Mouse (Mus musculus) stomach, embryonic 16.5 days (tissue): ENCODE data around the gene Grk5. TPM values are rescaled to one million over a fixed set of nuclear protein-coding genes. Genes with fewer than 3 reads are reported as not detected.

ENCODE experiments used
- ATAC-seq: fragments of 200-750 bp; cut with Nextera tagmentation; 2 replicates; pipeline ENCODE4 v1.8.0; 2017; ENCODE audit warnings: moderate number of reproducible peaks, moderate TSS enrichment; ENCODE audit not compliant: insufficient read depth, low FRiP score
- H3K27ac ChIP-seq: fragments of 300-500 bp; sonication (generic); 2 replicates; pipeline ENCODE4 v1.5.1; 2014; ENCODE audit warnings: low read length
- H3K27me3 ChIP-seq: fragments of 300-500 bp; sonication (generic); 2 replicates; pipeline ENCODE4 v1.6.1; 2014; ENCODE audit warnings: low read length, control low read depth, mixed read lengths; ENCODE audit not compliant: control insufficient read depth, insufficient read depth
- H3K36me3 ChIP-seq: fragments of 300-500 bp; sonication (generic); 2 replicates; pipeline ENCODE4 v1.6.1; 2014; ENCODE audit warnings: low read length; ENCODE audit not compliant: control insufficient read depth, insufficient read depth
- H3K4me1 ChIP-seq: fragments of 300-500 bp; sonication (generic); 2 replicates; pipeline ENCODE4 v1.6.1; 2014; ENCODE audit warnings: low read length, control low read depth, mixed read lengths; ENCODE audit not compliant: control insufficient read depth, insufficient read depth
- H3K4me2 ChIP-seq: fragments of 300-500 bp; sonication (generic); 2 replicates; pipeline ENCODE4 v1.6.1; 2014; ENCODE audit warnings: low read depth, low read length, mixed read lengths
- H3K4me3 ChIP-seq: fragments of 300-500 bp; sonication (generic); replicated peaks from 2 replicates; pipeline ENCODE4 v1.5.1; 2014; ENCODE audit warnings: mild to moderate bottlenecking, low read length
- H3K9ac ChIP-seq: fragments of 300-500 bp; sonication (generic); 2 replicates; pipeline ENCODE4 v1.6.1; 2014; ENCODE audit warnings: low read length
- H3K9me3 ChIP-seq: fragments of 300-500 bp; sonication (generic); replicated peaks from 2 replicates; pipeline ENCODE4 v1.6.1; 2016; ENCODE audit warnings: low read length, control low read depth; ENCODE audit not compliant: control insufficient read depth
- WGBS: fragments of 180-500 bp; shearing (Covaris S2); extraction: QIAGEN DNeasy Blood & Tissue Kit; methylation state at CpG from one replicate; pipeline ENCODE4 v1.1.7; 2014; 5-methylcytosine and 5-hydroxymethylcytosine counted together
- polyA plus RNA-seq: library from polyadenylated mRNA; unstranded; fragments of >200 nt; fragmentation: Nextera tagmentation; extraction: Ambion mirVana; gene quantifications from 2 replicates; pipeline ENCODE4 v1.2.1, GENCODE M21; 2015

Gene Grk5
- polyA plus RNA-seq, 1 experiment from 2014 or later: 3.4 TPM

- Histone ChIP-seq H3K27ac (no peak overlapping the region), H3K36me3 (0 out of 2 replicates have a peak, but pooled peaks cover 3% of the 10 kb centered on the region), H3K4me1 (no peaks in the 10 kb centered on the region), H3K27me3 (no peaks in the 10 kb centered on the region), H3K4me2 (no peak overlapping the region), H3K9ac (no peak overlapping the region), H3K9me3 (no peaks in the 10 kb centered on the region), H3K4me3 (no peak overlapping the region)
- ATAC-seq: no peak
- 93% methylated on average over 1 of the region's 1 CpGs for WGBS
These were observed 198.2 kb downstream of the Grk5 start for GRCm38 (mm10) chr19:61087781-61088180.

- 86% methylated on average over 3 of the region's 3 CpGs for WGBS
- ATAC-seq: no peak
These were observed 199.5 kb downstream of the Grk5 start for GRCm38 (mm10) chr19:61089001-61089400.

GRCm38 (mm10) chr19:61090541-61090940 lies 201.0 kb downstream of the Grk5 start:
- 92% methylated on average over 4 of the region's 4 CpGs for WGBS
- H3K36me3 ChIP-seq: 0 out of 2 replicates have a peak, but pooled peaks cover 3% of the 10 kb centered on the region
- no peaks in the 10 kb centered on the region for H3K9me3 ChIP-seq
- no peaks in the 10 kb centered on the region for H3K4me1 ChIP-seq
- H3K27ac ChIP-seq: no peak overlapping the region
- H3K4me3 ChIP-seq: no peak overlapping the region
- no peak overlapping the region for H3K9ac ChIP-seq
- ATAC-seq: no peak
- no peak overlapping the region for H3K4me2 ChIP-seq
- H3K27me3 ChIP-seq: no peaks in the 10 kb centered on the region

More at GRCm38 (mm10) chr19:61089001-61089400, 199.5 kb downstream of the Grk5 start:
- H3K27ac ChIP-seq: no peak overlapping the region
- H3K36me3 ChIP-seq: 0 out of 2 replicates have a peak, but pooled peaks cover 3% of the 10 kb centered on the region
- no peaks in the 10 kb centered on the region for H3K9me3 ChIP-seq
- H3K4me2 ChIP-seq: no peak overlapping the region
- no peaks in the 10 kb centered on the region for H3K4me1 ChIP-seq
- H3K9ac ChIP-seq: no peak overlapping the region
- no peak overlapping the region for H3K4me3 ChIP-seq
- no peaks in the 10 kb centered on the region for H3K27me3 ChIP-seq

- Histone ChIP-seq H3K9me3 (no peaks in the 10 kb centered on the region), H3K36me3 (0 out of 2 replicates have a peak, but pooled peaks cover 3% of the 10 kb centered on the region), H3K4me3 (no peak overlapping the region), H3K4me1 (no peaks in the 10 kb centered on the region), H3K27me3 (no peaks in the 10 kb centered on the region), H3K4me2 (no peak overlapping the region), H3K9ac (no peak overlapping the region), H3K27ac (no peak overlapping the region)
- no peak for ATAC-seq
- 84% methylated on average over 2 of the region's 2 CpGs for WGBS
These were observed 207.2 kb downstream of the Grk5 start for GRCm38 (mm10) chr19:61096776-61097175.

GRCm38 (mm10) chr19:61097764-61098163 lies 208.2 kb downstream of the Grk5 start:
- Histone ChIP-seq H3K27me3 (no peaks in the 10 kb centered on the region), H3K27ac (no peak overlapping the region), H3K4me3 (no peak overlapping the region), H3K9ac (no peak overlapping the region), H3K9me3 (no peaks in the 10 kb centered on the region), H3K36me3 (no peaks in the 10 kb centered on the region), H3K4me1 (no peaks in the 10 kb centered on the region), H3K4me2 (no peak overlapping the region)
- 20% methylated on average over 4 of the region's 4 CpGs for WGBS
- ATAC-seq: no peak

GRCm38 (mm10) chr19:61110184-61110583 lies 220.6 kb downstream of the Grk5 start:
- ATAC-seq: no peak
- H3K4me3 ChIP-seq: no peak overlapping the region
- 51% methylated on average over 2 of the region's 2 CpGs for WGBS

GRCm38 (mm10) chr19:61131096-61131495 lies 241.5 kb downstream of the Grk5 start:
- Histone ChIP-seq H3K4me2 (no peak overlapping the region), H3K9ac (no peak overlapping the region), H3K4me1 (no peaks in the 10 kb centered on the region), H3K9me3 (no peaks in the 10 kb centered on the region), H3K27me3 (no peaks in the 10 kb centered on the region), H3K36me3 (peaks cover 7% of the 10 kb centered on the region), H3K4me3 (no peak overlapping the region), H3K27ac (no peak overlapping the region)
- WGBS: 90% methylated on average over 10 of the region's 10 CpGs
- ATAC-seq: no peak

More at GRCm38 (mm10) chr19:61110184-61110583, 220.6 kb downstream of the Grk5 start:
- Histone ChIP-seq H3K4me1 (no peaks in the 10 kb centered on the region), H3K27me3 (no peaks in the 10 kb centered on the region), H3K9me3 (peaks cover 9% of the 10 kb centered on the region; the same call in 1 of the 2 replicates), H3K36me3 (peaks cover 4% of the 10 kb centered on the region; the same call in 1 of the 2 replicates), H3K27ac (no peak overlapping the region), H3K9ac (no peak overlapping the region), H3K4me2 (no peak overlapping the region)

- no peaks in the 10 kb centered on the region for H3K9me3 ChIP-seq
- peaks cover 6% of the 10 kb centered on the region; the same call in 1 of the 2 replicates for H3K4me1 ChIP-seq
- no peak overlapping the region for H3K4me3 ChIP-seq
- no peaks in the 10 kb centered on the region for H3K27me3 ChIP-seq
- no peak overlapping the region for H3K9ac ChIP-seq
- H3K4me2 ChIP-seq: no peak overlapping the region
- H3K27ac ChIP-seq: no peak overlapping the region
- ATAC-seq: no peak
- H3K36me3 ChIP-seq: no peaks in the 10 kb centered on the region; the same call in 1 of the 2 replicates
These were observed 249.1 kb downstream of the Grk5 start for GRCm38 (mm10) chr19:61138655-61139054.

GRCm38 (mm10) chr19:61140342-61141206 lies 251.0 kb downstream of the Grk5 start, which contains the start of gene Zfp950:
Gene Zfp950 (minus strand): TSS chr19:61140840.
- WGBS: under 1% methylated on average over 18 of the region's 18 CpGs

More at GRCm38 (mm10) chr19:61140342-61141206, 251.0 kb downstream of the Grk5 start, which contains the start of gene Zfp950:
- Histone ChIP-seq H3K4me2 (peak within 1 kb of the TSS; percentile 62), H3K36me3 (no peaks in the 10 kb centered on the region), H3K4me1 (peaks cover 6% of the 10 kb centered on the region; the same call in 1 of the 2 replicates), H3K4me3 (peak within 1 kb of the TSS; percentile 89), H3K27ac (peak within 1 kb of the TSS; percentile 58; the same call in 1 of the 2 replicates), H3K9ac (peak within 1 kb of the TSS; percentile 84), H3K9me3 (no peaks in the 10 kb centered on the region), H3K27me3 (no peaks in the 10 kb centered on the region)
- ATAC-seq: peak; percentile 99
